Mouse (Mus musculus): ENCODE data around the gene Mgat4a. TPM values are rescaled to one million over a fixed set of nuclear protein-coding genes. Genes with fewer than 3 reads are reported as not detected.

The Mgat4a gene
- polyA plus RNA-seq, 1 experiment = 16.6 TPM

DNA sequence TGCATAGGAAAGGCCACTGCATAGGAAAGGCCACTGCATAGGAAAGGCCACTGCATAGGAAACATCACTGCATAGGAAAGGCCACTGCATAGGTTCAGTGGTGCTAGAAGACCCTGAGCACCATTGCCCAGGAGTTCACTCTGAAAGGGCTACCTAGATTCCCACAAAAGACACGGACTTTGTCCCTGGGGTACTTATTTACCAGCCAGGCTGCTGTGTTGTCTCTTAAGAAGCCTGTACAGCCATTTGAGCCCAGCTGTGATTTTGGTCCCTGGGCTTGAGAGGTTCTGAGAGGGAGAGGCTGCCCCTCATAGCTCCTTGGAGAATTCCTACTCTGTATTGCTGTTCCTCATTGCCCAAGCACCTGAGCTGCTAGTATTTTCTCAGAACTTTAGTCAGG is 144.3 kb downstream of the Mgat4a start:
- TF ChIP-seq POLR2A (IDR thresholded peaks at IDR 0.05; ENCODE audit: extremely low read depth, insufficient read depth, low read length) (no peak), CTCF (IDR thresholded peaks at IDR 0.05; ENCODE audit: extremely low read depth, insufficient read depth, low read length) (no peak)
- no peak overlapping the region for H3K4me3 ChIP-seq (ENCODE audit: insufficient read depth, low read length)
- H3K4me1 ChIP-seq (ENCODE audit: control insufficient read depth, insufficient read depth, low read length) = peaks cover 2% of the 10 kb centered on the region; the same call in 1 of the 2 replicates
- H3K27ac ChIP-seq (ENCODE audit: insufficient read depth, low read length) = no peak overlapping the region

DNA sequence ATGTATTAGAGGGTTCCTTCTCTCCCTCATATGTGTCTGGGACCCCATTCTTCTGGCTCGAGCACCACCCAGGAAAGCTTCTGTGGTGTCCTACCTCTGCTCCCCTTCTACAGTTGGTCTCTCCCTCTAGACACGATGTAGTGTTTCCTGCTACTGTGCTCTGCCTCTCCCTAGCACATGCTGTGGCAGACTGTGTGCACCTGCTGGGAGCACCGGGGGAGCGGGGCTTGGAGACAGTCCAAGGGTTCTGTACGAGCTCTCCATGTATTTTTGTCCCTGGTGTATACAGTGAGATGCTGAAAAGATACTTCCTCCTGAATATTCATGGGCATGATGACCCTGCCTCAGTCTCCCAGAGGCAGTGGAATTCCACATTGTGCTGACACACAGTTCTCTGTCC is 147.6 kb downstream of the Mgat4a start:
- Histone ChIP-seq H3K4me1 (ENCODE audit: control insufficient read depth, insufficient read depth, low read length) (no peaks in the 10 kb centered on the region), H3K27ac (ENCODE audit: insufficient read depth, low read length) (no peak overlapping the region), H3K4me3 (ENCODE audit: insufficient read depth, low read length) (no peak overlapping the region)
- TF ChIP-seq CTCF (IDR thresholded peaks at IDR 0.05; ENCODE audit: extremely low read depth, insufficient read depth, low read length) (no peak), POLR2A (IDR thresholded peaks at IDR 0.05; ENCODE audit: extremely low read depth, insufficient read depth, low read length) (no peak)

Other genes starting within 250 kb of the Mgat4a start
- 84.4 and 85.7 TPM in 2 replicates for gene Inpp4a, start 241.2 kb downstream of the Mgat4a start, polyA plus RNA-seq (2012; rRNA removed)
- 65.3 and 71.6 TPM in 2 replicates for gene Coa5, start 110.9 kb downstream of the Mgat4a start, polyA plus RNA-seq (2012; rRNA removed)
- 82.7 and 85.5 TPM in 2 replicates for gene Unc50, start 110.9 kb downstream of the Mgat4a start, polyA plus RNA-seq (2012; rRNA removed)
- gene 2010300C02Rik, start 179.1 kb upstream of the Mgat4a start, polyA plus RNA-seq (2012; rRNA removed) = 142 and 171 TPM in 2 replicates